Mouse (Mus musculus): ENCODE measurements around the gene Btbd9.

- TF ChIP-seq CTCF (IDR thresholded peaks at IDR 0.05; ENCODE audit: extremely low read depth, insufficient read depth, insufficient read length, insufficient replicate concordance) (no peak), POLR2A (IDR thresholded peaks at IDR 0.05; ENCODE audit: low read depth, low read length) (no peak)
These were observed 362.9 kb downstream of the Btbd9 start for GRCm38 (mm10) chr17:30213371-30213770.
